Mouse (Mus musculus) liver, embryonic 13.5 days (tissue): Measurements from ENCODE around the gene Cdc27. TPM values are rescaled to one million over a fixed set of nuclear protein-coding genes. Genes with fewer than 3 reads are reported as not detected.

ENCODE experiments used
- ATAC-seq: fragments of 200-750 bp; cut with Nextera tagmentation; 2 replicates; pipeline ENCODE4 v1.8.0; 2017; ENCODE audit warnings: low read depth, mild to moderate bottlenecking, moderate number of reproducible peaks, moderate library complexity
- DNase-seq: peaks from one replicate; pipeline ENCODE4 v3.0.0; 2022
- H3K27ac ChIP-seq: fragments of 300-500 bp; sonication (generic); 2 replicates; pipeline ENCODE4 v1.5.1; 2015; ENCODE audit warnings: moderate library complexity, mild to moderate bottlenecking, inconsistent platforms
- H3K27me3 ChIP-seq: fragments of 300-500 bp; sonication (generic); 2 replicates; pipeline ENCODE4 v1.6.1; 2015; ENCODE audit warnings: mild to moderate bottlenecking, inconsistent platforms
- H3K36me3 ChIP-seq: fragments of 300-500 bp; sonication (generic); 2 replicates; pipeline ENCODE4 v1.6.1; 2015; ENCODE audit warnings: mild to moderate bottlenecking, inconsistent platforms
- H3K4me1 ChIP-seq: fragments of 300-500 bp; sonication (generic); replicated peaks from 2 replicates; pipeline ENCODE4 v1.6.1; 2015; ENCODE audit warnings: inconsistent platforms
- H3K4me2 ChIP-seq: fragments of 300-500 bp; sonication (generic); 2 replicates; pipeline ENCODE4 v1.6.1; 2015; ENCODE audit warnings: inconsistent platforms, mild to moderate bottlenecking, moderate library complexity
- H3K4me3 ChIP-seq: fragments of 300-500 bp; sonication (generic); replicated peaks from 2 replicates; pipeline ENCODE4 v1.5.1; 2015; ENCODE audit warnings: mild to moderate bottlenecking, inconsistent platforms
- H3K9ac ChIP-seq: fragments of 300-500 bp; sonication (generic); 2 replicates; pipeline ENCODE4 v1.6.1; 2015; ENCODE audit warnings: mild to moderate bottlenecking, inconsistent platforms
- H3K9me3 ChIP-seq: fragments of 300-500 bp; sonication (generic); replicated peaks from 2 replicates; pipeline ENCODE4 v1.6.1; 2016; ENCODE audit warnings: inconsistent platforms
- WGBS: fragments of 180-500 bp; shearing (Covaris S2); methylation state at CpG from one replicate; pipeline ENCODE4 v1.1.7; 2015; ENCODE audit not compliant: insufficient replicate concordance; 5-methylcytosine and 5-hydroxymethylcytosine counted together
- polyA plus RNA-seq: library from polyadenylated mRNA; unstranded; fragments of >200 nt; fragmentation: Nextera tagmentation; extraction: Ambion mirVana; gene quantifications from 2 replicates; pipeline ENCODE4 v1.2.1, GENCODE M21; 2015

Cdc27 gene
- polyA plus RNA-seq, 1 experiment from 2014 or later: 22.9 TPM

- DNase-seq (no peak), ATAC-seq (no peak)
- Histone ChIP-seq H3K9me3 (no peaks in the 10 kb centered on the region), H3K9ac (no peak overlapping the region), H3K27me3 (peaks cover 11% of the 10 kb centered on the region; the same call in 1 of the 2 replicates), H3K36me3 (no peaks in the 10 kb centered on the region), H3K27ac (no peak overlapping the region), H3K4me3 (no peak overlapping the region), H3K4me1 (peaks cover 21% of the 10 kb centered on the region), H3K4me2 (no peak overlapping the region)
- 82% methylated on average over 4 of the region's 4 CpGs for WGBS
These were observed 17.9 kb upstream of the Cdc27 start for GRCm38 (mm10) chr11:104568326-104568725.

GRCm38 (mm10) chr11:104567736-104568135 lies 17.3 kb upstream of the Cdc27 start:
- Histone ChIP-seq H3K9ac (no peak overlapping the region), H3K27ac (no peak overlapping the region), H3K4me3 (no peak overlapping the region), H3K27me3 (peaks cover 8% of the 10 kb centered on the region; the same call in 1 of the 2 replicates), H3K9me3 (no peaks in the 10 kb centered on the region), H3K4me2 (no peak overlapping the region), H3K36me3 (no peaks in the 10 kb centered on the region), H3K4me1 (peaks cover 21% of the 10 kb centered on the region)
- ATAC-seq (no peak), DNase-seq (no peak)
- WGBS: 81% methylated on average over 9 of the region's 9 CpGs

GRCm38 (mm10) chr11:104566796-104567195 lies 16.4 kb upstream of the Cdc27 start:
- H3K4me1 ChIP-seq: peaks cover 15% of the 10 kb centered on the region
- H3K9me3 ChIP-seq: no peaks in the 10 kb centered on the region
- H3K36me3 ChIP-seq: no peaks in the 10 kb centered on the region
- WGBS: 57% methylated on average over 2 of the region's 2 CpGs
- DNase-seq: no peak
- H3K9ac ChIP-seq: no peak overlapping the region
- H3K4me2 ChIP-seq: no peak overlapping the region
- no peak for ATAC-seq
- no peak overlapping the region for H3K27ac ChIP-seq
- no peaks in the 10 kb centered on the region for H3K27me3 ChIP-seq
- H3K4me3 ChIP-seq: no peak overlapping the region

GRCm38 (mm10) chr11:104566097-104566496 lies 15.7 kb upstream of the Cdc27 start:
- H3K4me1 ChIP-seq: peaks cover 10% of the 10 kb centered on the region
- H3K9me3 ChIP-seq: no peaks in the 10 kb centered on the region
- H3K27ac ChIP-seq: no peak overlapping the region
- ATAC-seq (no peak), DNase-seq (no peak)
- no peak overlapping the region for H3K4me2 ChIP-seq
- WGBS: 71% methylated on average over 6 of the region's 6 CpGs
- H3K36me3 ChIP-seq: no peaks in the 10 kb centered on the region
- H3K4me3 ChIP-seq: no peak overlapping the region
- H3K27me3 ChIP-seq: no peaks in the 10 kb centered on the region
- no peak overlapping the region for H3K9ac ChIP-seq

- Histone ChIP-seq H3K27me3 (no peaks in the 10 kb centered on the region), H3K4me1 (peaks cover 4% of the 10 kb centered on the region)
- DNase-seq: no peak
These were observed 14.8 kb upstream of the Cdc27 start for GRCm38 (mm10) chr11:104565172-104565571.

GRCm38 (mm10) chr11:104563496-104563895 lies 13.1 kb upstream of the Cdc27 start:
- H3K9ac ChIP-seq: no peak overlapping the region
- DNase-seq (no peak), ATAC-seq (no peak)
- no peaks in the 10 kb centered on the region for H3K36me3 ChIP-seq
- H3K4me2 ChIP-seq: no peak overlapping the region
- no peak overlapping the region for H3K4me3 ChIP-seq
- no peaks in the 10 kb centered on the region for H3K27me3 ChIP-seq
- no peaks in the 10 kb centered on the region for H3K4me1 ChIP-seq
- no peaks in the 10 kb centered on the region for H3K9me3 ChIP-seq
- WGBS: 37% methylated on average over 1 of the region's 1 CpGs
- no peak overlapping the region for H3K27ac ChIP-seq

More at GRCm38 (mm10) chr11:104565172-104565571, 14.8 kb upstream of the Cdc27 start:
- no peak overlapping the region for H3K9ac ChIP-seq
- no peak overlapping the region for H3K4me2 ChIP-seq
- no peak overlapping the region for H3K4me3 ChIP-seq
- no peak overlapping the region for H3K27ac ChIP-seq
- no peak for ATAC-seq
- no peaks in the 10 kb centered on the region for H3K36me3 ChIP-seq
- no peaks in the 10 kb centered on the region for H3K9me3 ChIP-seq
- WGBS: 71% methylated on average over 9 of the region's 9 CpGs

GRCm38 (mm10) chr11:104560971-104561370 lies 10.6 kb upstream of the Cdc27 start:
- ATAC-seq: no peak
- WGBS: 41% methylated on average over 2 of the region's 2 CpGs
- Histone ChIP-seq H3K27ac (no peak overlapping the region), H3K9me3 (no peaks in the 10 kb centered on the region), H3K36me3 (no peaks in the 10 kb centered on the region), H3K4me3 (no peak overlapping the region), H3K9ac (no peak overlapping the region), H3K27me3 (no peaks in the 10 kb centered on the region), H3K4me2 (no peak overlapping the region), H3K4me1 (peaks cover 2% of the 10 kb centered on the region; the same call in 1 of the 2 replicates)
- no peak for DNase-seq

- H3K27me3 ChIP-seq: no peaks in the 10 kb centered on the region
- no peaks in the 10 kb centered on the region for H3K9me3 ChIP-seq
- no peak overlapping the region for H3K4me3 ChIP-seq
- no peak for ATAC-seq
- peaks cover 4% of the 10 kb centered on the region; the same call in 1 of the 2 replicates for H3K4me1 ChIP-seq
- H3K4me2 ChIP-seq: no peak overlapping the region
- H3K36me3 ChIP-seq: no peaks in the 10 kb centered on the region
- H3K27ac ChIP-seq: no peak overlapping the region
- no peak for DNase-seq
- 59% methylated on average over 4 of the region's 4 CpGs for WGBS
- H3K9ac ChIP-seq: no peak overlapping the region
These were observed 8.4 kb upstream of the Cdc27 start for GRCm38 (mm10) chr11:104558651-104559403.

- no peak for DNase-seq
- no peak overlapping the region for H3K9ac ChIP-seq
- WGBS: 54% methylated on average over 4 of the region's 4 CpGs
- H3K27ac ChIP-seq: no peak overlapping the region
- no peaks in the 10 kb centered on the region for H3K36me3 ChIP-seq
- ATAC-seq: no peak
- no peak overlapping the region for H3K4me3 ChIP-seq
- H3K27me3 ChIP-seq: no peaks in the 10 kb centered on the region
- no peaks in the 10 kb centered on the region for H3K9me3 ChIP-seq
- no peak overlapping the region for H3K4me2 ChIP-seq
- peaks cover 4% of the 10 kb centered on the region; the same call in 1 of the 2 replicates for H3K4me1 ChIP-seq
These were observed 7.6 kb upstream of the Cdc27 start for GRCm38 (mm10) chr11:104558065-104558464.

- Histone ChIP-seq H3K27me3 (no peaks in the 10 kb centered on the region), H3K9ac (peak overlapping the region; percentile 99), H3K9me3 (no peaks in the 10 kb centered on the region), H3K4me2 (peak overlapping the region; percentile 76), H3K27ac (peak overlapping the region; percentile 93), H3K36me3 (peaks cover 21% of the 10 kb centered on the region), H3K4me3 (peak overlapping the region; percentile 91), H3K4me1 (peaks cover 51% of the 10 kb centered on the region)
- DNase-seq: peak; percentile 40
- ATAC-seq: peak; percentile 77
- under 1% methylated on average over 51 of the region's 53 CpGs for WGBS
These were observed 698 bp downstream of the Cdc27 start for GRCm38 (mm10) chr11:104549438-104550405.

- Histone ChIP-seq H3K36me3 (peaks cover 25% of the 10 kb centered on the region), H3K9me3 (no peaks in the 10 kb centered on the region), H3K27me3 (no peaks in the 10 kb centered on the region), H3K9ac (peak overlapping the region; percentile 8; the same call in 1 of the 2 replicates), H3K4me1 (peaks cover 68% of the 10 kb centered on the region), H3K4me2 (peak overlapping the region; percentile 38), H3K4me3 (no peak overlapping the region; the same call in 1 of the 2 replicates), H3K27ac (peak overlapping the region; percentile 1; the same call in 1 of the 2 replicates)
- WGBS: 52% methylated on average over 3 of the region's 3 CpGs
- DNase-seq (no peak), ATAC-seq (no peak)
These were observed 2.9 kb downstream of the Cdc27 start for GRCm38 (mm10) chr11:104547502-104547901.
